Mouse (Mus musculus): ENCODE measurements around the gene Limd1.

The Limd1 gene

DNA sequence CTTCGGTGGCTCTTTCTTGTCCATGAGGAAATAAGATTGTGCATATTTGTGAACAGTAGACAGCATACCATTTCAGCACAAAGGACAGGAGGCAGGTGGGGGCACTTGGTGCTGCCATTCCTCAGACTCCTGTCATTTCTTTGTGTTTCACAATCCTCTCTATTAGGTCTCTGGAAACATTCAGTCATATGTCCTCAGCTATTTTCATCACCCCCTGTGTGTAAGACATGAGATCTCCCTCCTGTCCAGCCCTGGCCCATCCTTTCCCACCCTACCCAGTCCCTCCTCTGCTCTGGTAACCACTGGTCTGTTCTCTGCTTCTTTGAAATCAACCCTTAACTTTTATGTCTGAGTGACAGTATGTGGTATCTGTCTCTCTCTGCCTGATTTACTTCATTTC lies 5.1 kb downstream of the Limd1 start:
- DNase-seq (ENCODE audit: low spot score) = no peak

GRCm38 (mm10) chr9:123484830-123485229 lies 6.3 kb downstream of the Limd1 start:
- DNase-seq (ENCODE audit: low spot score) = no peak

DNA sequence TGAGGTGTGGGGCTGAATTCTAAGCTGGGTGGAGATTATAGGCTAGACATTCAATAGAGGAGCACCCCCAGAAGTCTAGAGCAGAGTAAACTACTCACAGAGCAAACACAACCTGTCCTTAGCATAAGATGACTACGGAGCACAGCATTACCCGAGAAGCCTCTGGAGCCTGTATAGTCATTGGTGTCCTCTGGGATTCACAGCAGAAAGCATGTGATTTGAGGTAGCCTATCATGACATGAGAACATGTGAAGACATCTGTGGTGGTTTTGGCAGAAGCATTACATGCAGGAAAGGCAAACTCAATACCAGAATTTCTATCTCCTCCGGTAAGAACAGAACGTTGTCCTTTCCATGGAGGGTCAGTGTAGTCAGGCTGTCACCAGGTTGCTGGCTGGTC lies 7.1 kb downstream of the Limd1 start:
- DNase-seq (ENCODE audit: low spot score) = no peak

DNA sequence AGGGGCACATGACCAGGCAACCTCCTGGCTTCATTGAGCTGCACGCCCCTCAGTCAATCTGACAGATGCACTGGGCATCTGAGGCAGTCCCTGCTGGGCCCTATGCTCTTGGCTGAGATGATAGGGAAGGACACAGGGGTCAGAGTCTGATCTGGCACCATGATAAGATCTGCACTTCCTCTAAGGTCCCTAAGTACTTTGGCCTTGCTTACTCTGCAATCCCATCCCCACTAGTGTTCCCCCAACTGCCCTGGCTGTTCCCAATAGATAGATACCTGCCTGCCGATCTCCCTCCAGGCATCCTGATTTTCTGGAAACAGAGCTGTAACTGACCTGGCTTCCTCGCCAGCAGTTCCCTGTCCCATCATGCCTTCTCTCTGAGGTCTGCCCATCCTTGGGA lies 8.1 kb downstream of the Limd1 start:
- DNase-seq (ENCODE audit: low spot score) = no peak

DNA sequence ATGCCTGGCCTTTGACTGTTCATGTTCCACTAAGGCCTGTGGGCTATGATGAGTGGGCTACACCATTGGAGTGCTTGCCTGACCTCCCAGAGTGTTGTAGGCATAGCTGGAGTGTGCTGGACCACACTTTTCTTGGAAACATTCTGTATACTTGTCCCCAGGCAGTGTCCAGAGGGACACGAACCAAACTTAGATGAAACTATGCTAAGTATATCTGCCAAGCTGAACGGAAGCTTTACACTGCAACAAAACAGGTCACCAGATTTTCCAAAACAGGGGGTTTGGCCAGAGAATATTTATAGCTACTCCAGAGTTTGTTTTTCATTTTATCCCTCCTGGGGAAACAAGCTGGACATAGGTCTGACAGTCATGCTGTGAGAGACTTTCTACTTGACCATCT lies 10.6 kb downstream of the Limd1 start:
- no peak for DNase-seq (ENCODE audit: low spot score)

DNA sequence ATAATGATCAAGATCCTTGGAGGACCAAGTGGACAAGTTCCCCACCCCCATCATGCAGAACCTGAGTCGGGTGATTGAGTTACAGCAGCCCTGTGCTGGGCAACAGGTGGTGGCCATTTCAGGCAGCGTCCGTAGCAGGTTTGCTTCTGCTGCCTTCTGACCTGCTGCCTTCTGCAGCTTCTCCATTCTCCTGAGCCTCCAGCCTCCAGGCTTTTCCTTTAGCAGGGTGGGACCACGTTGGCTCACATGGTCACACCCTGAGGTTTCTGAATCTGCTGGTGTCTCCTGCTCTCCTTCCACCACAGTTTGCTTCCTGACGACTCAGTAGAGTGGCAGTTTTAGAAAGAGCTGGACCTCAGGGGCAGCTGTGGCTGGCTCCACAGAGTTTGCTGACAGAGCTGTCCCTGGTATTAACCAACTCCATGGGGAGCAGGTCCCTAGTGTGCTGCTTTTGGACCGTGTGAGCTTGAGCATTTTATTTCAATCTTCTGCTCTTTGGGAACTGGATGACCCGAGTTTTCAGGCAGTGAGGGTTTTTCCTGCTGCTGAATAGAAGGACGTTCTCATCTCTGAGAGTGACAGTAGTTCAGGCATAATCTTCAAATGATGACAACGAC lies 11.3 kb downstream of the Limd1 start:
- DNase-seq (ENCODE audit: low spot score) = no peak

GRCm38 (mm10) chr9:123490930-123491329 lies 12.4 kb downstream of the Limd1 start:
- DNase-seq (ENCODE audit: low spot score) = no peak

GRCm38 (mm10) chr9:123491917-123492585 lies 13.5 kb downstream of the Limd1 start:
- DNase-seq (ENCODE audit: low spot score) = no peak

DNA sequence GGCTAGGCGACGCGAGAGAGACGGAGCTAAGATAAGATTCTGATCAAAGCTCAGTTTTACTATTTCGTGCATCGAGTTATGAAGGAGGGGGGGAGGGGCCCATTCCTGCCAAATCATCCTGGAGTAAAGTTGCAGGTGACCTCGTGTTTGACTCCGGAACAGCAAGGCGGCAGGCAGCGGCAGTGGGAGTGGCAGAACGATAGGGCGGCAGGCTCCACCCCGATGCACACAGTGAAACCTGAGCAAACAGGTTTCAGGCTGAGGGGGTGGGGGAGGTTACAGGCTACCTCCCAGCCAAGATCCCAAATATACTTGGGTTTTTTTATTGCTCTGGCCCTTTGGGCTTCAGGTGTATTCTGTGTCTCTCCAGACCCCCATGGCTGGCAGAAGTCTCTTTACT lies 18.2 kb downstream of the Limd1 start:
- DNase-seq (ENCODE audit: low spot score) = no peak

DNA sequence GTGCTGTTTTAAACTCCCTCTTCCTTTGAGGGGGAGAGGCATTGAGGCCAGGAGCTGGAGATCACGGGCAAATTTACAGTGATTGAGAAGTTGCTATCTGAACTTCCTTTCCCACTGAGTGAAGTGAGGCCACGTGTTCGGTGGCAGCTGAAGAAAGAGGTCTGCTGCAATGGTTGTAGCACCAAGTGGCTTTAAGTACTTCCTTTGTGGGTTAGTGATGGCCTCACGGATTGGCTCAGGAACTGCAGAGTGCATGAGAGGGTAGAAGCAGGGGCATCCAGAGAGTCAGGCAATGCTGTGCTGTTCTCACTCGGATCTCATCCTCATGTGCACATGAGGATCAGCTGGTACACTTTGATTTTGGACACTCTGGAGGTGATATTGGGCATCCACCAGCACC lies 19.4 kb downstream of the Limd1 start:
- DNase-seq (ENCODE audit: low spot score) = no peak

DNA sequence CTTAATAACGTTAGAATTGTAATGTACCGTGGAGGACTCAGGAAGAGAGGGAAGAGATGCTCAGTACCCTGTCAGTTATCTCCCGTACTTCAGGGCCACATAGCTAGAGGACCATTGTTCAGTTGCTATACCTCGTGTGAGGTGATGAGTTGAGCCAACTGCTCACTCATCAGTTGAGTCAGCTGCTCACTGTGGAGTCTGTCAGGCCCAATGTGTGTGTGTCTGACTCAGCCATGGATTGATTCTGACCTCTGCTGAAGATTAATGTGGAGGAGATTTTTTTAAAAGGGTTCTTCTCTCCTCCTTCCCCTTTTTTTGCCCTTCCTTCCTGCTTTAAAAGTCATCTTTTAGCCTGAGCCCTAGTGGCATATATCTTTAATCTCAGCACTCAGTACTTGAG lies 22.0 kb downstream of the Limd1 start:
- DNase-seq (ENCODE audit: low spot score) = no peak

DNA sequence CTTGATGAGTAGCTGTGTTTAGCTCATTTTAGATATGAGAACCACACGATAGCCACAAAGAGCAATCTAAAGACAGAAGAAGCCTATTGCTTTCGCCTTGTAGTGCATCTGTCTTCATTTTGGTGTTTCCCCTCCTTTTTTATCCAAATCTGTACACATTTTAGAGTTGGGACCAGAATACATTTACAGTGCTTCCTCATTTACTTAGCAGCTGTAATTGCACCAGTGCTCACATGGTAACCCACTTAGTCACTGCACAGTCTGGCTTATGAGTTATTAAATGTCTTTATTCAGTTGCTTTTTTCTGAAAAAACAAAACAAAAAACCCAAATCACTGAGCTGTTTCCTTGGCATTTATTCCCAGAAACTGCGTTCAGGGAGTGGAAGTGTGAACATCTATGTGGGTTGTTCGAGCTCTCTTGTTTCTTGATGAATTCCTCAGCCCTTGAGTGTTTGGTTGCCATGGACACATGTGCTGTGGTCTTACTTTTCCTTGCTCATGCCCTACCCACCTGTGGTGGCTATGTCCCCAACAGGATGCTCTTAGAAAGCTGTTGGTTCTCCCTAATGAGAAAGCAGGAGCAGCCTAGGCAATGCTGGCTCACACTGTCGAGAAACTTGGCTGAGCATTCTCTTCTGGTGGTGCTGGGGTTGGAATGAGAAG lies 24.8 kb downstream of the Limd1 start:
- DNase-seq (ENCODE audit: low spot score) = no peak

DNA sequence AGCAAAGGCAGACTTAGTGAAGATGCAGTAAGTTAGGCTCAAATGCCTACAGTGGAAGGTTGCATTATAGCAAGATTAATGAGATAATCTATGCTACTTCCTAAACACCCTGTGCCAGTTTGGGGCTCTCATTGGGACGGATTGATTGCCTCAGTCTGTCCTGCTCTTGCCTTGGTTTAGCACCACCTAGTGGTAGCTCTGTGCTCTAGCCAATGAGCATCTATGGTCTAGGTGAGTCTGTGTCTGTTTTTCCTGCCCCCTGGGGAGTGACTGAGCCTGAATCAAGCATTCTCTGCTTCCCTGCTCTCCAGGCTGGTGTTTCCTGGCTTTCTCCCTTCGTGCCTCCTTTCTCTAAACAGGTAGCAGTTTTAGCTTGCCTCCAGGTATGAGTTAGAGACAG lies 25.8 kb downstream of the Limd1 start:
- no peak for DNase-seq (ENCODE audit: low spot score)

- DNase-seq (ENCODE audit: low spot score) = no peak
Observed at GRCm38 (mm10) chr9:123505598-123505997, 27.1 kb downstream of the Limd1 start.

- no peak for DNase-seq (ENCODE audit: low spot score)
Observed at GRCm38 (mm10) chr9:123506270-123507146, 28.0 kb downstream of the Limd1 start.

DNA sequence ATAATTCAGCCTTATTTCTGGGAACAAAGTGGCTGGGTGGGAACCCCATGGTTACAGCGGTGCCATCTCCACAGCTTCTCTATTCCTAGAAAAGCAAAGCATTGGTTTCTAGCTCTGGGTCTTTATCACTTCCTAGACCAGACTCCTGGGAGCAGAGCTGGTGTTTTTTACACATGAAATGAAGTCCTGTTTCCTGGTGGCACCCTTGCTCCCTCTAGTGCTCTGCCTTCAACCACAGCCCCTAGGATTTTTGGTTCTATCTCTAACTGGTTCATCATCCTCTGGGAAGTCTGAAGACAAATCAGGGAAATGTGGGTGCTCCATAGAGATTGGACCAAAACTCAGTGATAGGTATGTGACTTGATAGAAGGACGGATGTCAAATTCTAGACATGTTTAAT lies 28.9 kb downstream of the Limd1 start:
- no peak for DNase-seq (ENCODE audit: low spot score)

DNA sequence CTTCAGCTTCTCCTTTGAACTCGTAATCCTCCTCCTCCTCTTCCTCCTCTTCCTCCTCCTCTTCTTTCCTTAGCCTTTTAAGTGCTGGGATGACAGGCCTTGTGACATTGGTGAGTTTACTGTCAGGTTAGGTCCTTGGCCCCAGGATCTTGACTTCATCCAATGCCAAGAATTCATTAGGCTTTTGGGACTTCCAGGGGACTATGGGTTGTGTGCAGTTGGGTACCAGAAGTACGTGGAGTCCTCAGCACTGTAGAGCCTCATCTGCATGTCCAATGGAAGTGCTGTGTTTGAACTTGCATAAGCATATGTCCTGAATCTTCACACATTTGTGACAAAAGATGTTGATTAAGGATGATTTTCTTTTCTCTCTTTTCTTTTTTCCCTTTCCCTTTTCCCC lies 30.5 kb downstream of the Limd1 start:
- no peak for DNase-seq (ENCODE audit: low spot score)

DNA sequence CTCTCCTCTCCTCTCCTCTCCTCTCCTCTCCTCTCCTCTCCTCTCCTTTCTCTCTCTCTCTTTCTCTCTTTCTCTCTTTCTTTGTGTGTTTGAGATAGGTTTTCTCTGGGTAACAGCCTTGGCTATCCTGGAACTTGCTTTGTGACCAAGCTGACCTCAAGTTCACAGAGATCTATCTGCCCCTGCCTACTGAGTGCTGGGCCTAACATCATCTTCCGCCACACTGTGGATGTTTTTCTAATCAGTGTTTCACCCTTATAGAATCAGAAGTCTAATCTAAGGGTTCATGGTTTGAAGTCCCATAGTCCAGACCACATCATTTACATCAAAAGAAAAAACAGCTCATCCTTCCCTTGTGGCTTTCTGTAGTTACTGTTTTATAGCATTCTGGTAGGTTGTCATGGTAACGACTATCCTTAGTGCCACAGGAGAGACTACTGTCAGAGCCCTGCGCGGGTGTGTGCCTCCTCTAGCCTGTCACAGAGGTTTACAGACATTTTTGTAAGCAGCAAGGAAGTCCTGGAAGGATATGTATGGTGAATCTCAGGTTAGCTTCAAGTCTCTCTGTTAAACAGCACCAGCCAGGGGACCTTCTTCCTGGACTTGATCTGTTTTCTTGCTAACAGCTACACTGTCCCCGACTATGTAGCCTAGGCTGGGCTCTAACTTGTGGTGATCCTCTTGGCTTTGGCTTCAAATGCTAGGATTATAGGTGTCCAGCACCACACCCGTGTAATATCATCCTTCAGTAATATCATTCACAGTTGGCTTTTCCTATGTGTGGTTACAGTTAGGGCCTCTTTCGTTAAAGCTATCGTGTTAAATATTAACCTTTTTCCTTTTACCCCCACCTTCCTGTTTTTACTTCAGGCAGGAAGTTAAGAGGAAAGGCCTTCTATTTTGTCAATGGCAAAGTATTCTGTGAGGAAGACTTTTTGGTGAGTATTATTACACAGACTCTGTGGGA lies 31.4 kb downstream of the Limd1 start:
- DNase-seq (ENCODE audit: low spot score) = no peak

DNA sequence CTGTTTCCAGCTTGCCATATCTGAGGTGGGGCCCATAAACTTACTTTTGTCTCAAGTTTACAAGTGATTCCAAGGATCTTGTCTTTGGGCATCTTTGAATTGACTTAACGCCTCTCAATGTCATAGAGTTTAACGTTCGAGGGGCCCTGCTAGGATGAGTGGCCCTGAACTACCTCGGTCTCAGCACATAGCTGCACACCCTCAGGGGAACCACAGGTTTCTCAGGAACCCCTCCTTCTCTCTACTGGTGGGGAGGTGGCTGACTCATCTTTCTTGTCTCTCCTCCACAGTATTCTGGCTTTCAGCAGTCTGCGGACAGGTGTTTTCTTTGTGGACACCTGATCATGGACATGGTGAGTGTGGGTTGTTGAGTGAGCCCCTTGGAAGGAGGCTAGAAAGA lies 32.4 kb downstream of the Limd1 start:
- DNase-seq (ENCODE audit: low spot score) = no peak

DNA sequence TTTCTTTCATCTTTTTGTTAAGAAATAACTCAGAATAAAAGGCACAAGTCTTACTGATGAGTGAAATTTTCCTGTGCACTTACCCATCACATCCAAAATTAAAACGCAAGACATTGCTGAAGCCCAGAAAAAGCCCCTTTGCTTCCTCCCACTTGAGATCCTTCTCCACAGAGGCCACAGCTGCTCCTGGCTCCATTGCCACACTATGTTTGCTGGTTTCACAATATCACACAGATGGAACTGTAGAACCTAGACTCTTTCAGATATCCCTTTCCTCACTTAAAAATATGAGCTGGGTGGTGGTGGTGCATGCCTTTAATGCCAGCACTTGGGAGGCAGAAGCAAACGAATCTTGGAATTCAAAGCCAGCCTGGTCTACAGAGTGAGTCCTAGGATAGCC lies 34.0 kb downstream of the Limd1 start:
- DNase-seq (ENCODE audit: low spot score) = no peak

DNA sequence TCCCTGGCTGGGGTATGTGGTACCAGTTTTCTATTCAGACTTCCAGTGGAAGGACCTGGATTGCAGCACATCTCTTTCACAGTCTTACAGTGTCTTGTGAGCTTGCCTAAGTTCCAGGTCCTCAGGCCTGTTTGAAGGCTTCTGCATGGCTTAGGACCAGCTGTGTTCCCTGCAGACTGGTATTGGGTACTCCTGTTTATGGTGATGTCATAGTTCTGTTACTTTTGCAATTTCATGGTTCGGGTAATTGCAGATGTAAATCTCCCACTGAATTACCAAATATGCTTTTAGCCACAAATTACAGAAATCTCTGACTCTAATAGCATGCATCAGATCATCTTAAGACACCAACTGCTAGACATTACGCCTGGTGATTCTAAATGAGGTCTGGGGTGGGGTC lies 36.6 kb downstream of the Limd1 start:
- DNase-seq (ENCODE audit: low spot score) = no peak

Data from layer of hippocampus, adult 9-10 months (tissue).